In the genomic region with DNA sequence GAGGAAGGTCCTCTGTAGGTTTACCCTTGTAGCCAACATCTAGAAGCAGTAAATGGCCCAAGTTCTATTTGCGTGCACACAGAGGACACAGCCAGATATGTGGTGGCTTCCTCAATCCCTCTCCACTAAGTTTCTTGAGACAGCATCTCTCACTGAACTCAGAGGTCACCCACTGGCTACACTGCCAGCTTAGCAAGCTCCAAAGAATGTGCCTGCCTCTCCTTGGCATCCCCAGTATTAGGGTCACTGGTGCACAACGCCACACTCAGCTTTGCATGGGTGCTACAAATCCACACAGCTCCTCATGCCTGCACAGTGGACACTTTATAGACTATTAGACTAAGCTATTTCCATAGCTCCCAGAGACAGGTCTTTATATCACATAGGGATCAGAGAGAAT, we compare ENCODE assay signal across 25 mouse cellular contexts.
"Had no signal": no experiment of that assay in that cellular context is flagged by ENCODE, and none has a peak within 500 bp of the region (broad histone marks: within the 10 kb centered on the region; RNA-seq: fewer than 3 reads in every experiment).

No protein-coding gene starts in this region.

- H3K9ac ChIP-seq: heart, embryonic 12.5 days; hindbrain, embryonic 13.5 days; hindbrain, embryonic 15.5 days; kidney, embryonic 15.5 days; limb, embryonic 13.5 days; limb, embryonic 15.5 days; liver, embryonic 12.5 days; liver, embryonic 14.5 days had no signal

- H3K27ac ChIP-seq: heart, adult 2 months; heart, embryonic 10.5 days; hindbrain, embryonic 10.5 days; hindbrain, embryonic 13.5 days; hindbrain, embryonic 15.5 days; hindbrain, postnatal 0 days; kidney, embryonic 15.5 days; kidney, postnatal 0 days; limb, embryonic 13.5 days; limb, embryonic 15.5 days; liver, embryonic 12.5 days; liver, embryonic 14.5 days had no signal

- ATAC-seq: hindbrain, postnatal 0 days; intestine, embryonic 16.5 days; liver, embryonic 12.5 days had no signal

- H3K9me3 ChIP-seq: heart, embryonic 10.5 days; heart, embryonic 12.5 days; hindbrain, embryonic 10.5 days; hindbrain, embryonic 13.5 days; hindbrain, embryonic 15.5 days; kidney, embryonic 15.5 days; limb, embryonic 13.5 days; limb, embryonic 15.5 days; liver, embryonic 12.5 days had no signal

- H3K4me2 ChIP-seq: heart, embryonic 12.5 days; hindbrain, embryonic 13.5 days; hindbrain, embryonic 15.5 days; kidney, embryonic 15.5 days; limb, embryonic 13.5 days; limb, embryonic 15.5 days; liver, embryonic 12.5 days had no signal

- DNase-seq: gastrocnemius, postnatal 36 days; heart, adult 2 months; heart, postnatal 10 days; heart, postnatal 4 days; kidney, adult 11 months; kidney, adult 2 months; kidney, adult 9 months; kidney, postnatal 14 days; kidney, postnatal 36 days; layer of hippocampus, adult 9-11 months; layer of hippocampus, postnatal 36 days; left cerebral cortex, postnatal 4 days had no signal

- H3K36me3 ChIP-seq: heart, embryonic 10.5 days; heart, embryonic 12.5 days; hindbrain, embryonic 10.5 days; hindbrain, embryonic 13.5 days; hindbrain, embryonic 15.5 days; kidney, embryonic 15.5 days; limb, embryonic 13.5 days; limb, embryonic 15.5 days; liver, embryonic 12.5 days had no signal

- H3K27me3 ChIP-seq: heart, embryonic 12.5 days; hindbrain, embryonic 13.5 days; hindbrain, embryonic 15.5 days; kidney, embryonic 15.5 days; limb, embryonic 13.5 days; limb, embryonic 15.5 days; liver, embryonic 12.5 days had no signal

- H3K4me3 ChIP-seq: heart, adult 2 months; heart, embryonic 10.5 days; heart, embryonic 12.5 days; hindbrain, embryonic 10.5 days; hindbrain, embryonic 13.5 days; hindbrain, embryonic 15.5 days; kidney, embryonic 15.5 days; limb, embryonic 13.5 days; limb, embryonic 15.5 days; liver, embryonic 12.5 days had no signal

- H3K4me1 ChIP-seq: heart, embryonic 10.5 days; heart, embryonic 12.5 days; hindbrain, embryonic 10.5 days; hindbrain, embryonic 15.5 days; kidney, embryonic 15.5 days; limb, embryonic 13.5 days; limb, embryonic 15.5 days; liver, embryonic 12.5 days had no signal
